Mouse (Mus musculus): ENCODE results near the gene Hoxd11. TPM values are rescaled to one million over a fixed set of nuclear protein-coding genes. Genes with fewer than 3 reads are reported as not detected.

The Hoxd11 gene
- total RNA-seq, 2 experiments from 2014 or later = 5.1 TPM; not detected in 1

DNA sequence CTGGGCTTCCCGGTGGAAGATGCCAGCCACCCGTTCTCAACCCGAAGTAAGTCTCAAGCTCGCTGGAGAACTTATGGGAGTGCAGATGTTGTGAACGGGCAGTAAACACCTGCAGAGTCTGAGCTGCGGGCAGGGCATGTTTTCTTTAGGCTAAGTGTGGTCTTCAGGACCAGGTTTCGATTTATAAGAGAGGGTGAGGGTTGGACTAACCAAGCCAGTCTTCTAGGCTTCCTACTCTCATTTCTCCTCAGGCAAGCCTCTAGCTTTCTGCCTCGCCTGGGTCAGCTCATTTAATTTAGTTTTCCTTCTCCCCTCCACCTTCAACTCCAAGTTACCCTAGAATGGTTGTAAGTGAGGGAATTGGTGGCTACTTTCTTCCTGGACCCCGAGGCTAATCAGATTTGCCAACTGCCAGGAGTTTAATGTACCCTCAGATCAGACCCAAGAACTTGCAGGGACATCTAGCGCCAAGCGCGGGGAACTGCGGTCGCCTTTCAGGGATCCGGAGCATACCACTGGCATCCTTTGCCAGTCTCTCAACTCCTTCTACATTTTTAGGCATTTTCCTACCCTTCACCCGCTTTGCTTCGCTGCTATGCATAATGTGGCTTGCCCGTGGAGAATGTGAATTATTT lies 15.9 kb upstream of the Hoxd11 start:
- DNase-seq (ENCODE audit: low spot score in 2 of 2) = no peak

DNA sequence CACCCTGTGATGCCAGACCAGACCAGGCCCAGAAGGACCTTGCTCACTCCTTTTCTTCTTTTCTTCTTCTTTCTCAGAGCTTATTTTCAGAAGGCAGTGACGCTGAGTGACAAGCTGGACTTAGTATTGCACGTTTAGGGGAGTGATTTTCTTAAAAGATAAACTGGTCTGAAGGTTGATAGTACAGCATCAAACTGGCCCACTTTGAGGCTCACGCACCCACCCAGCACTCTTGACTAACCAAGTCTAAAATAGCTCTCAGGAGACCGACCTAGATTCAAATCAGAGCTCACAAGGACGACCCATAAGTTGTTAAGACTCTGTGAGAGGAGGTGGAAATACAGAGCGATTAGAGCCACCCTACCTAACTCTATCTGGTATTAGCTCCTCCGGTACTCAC lies 12.9 kb upstream of the Hoxd11 start:
- no peak for DNase-seq (ENCODE audit: low spot score in 2 of 2)

GRCm38 (mm10) chr2:74667191-74667841 lies 12.0 kb upstream of the Hoxd11 start:
- DNase-seq (ENCODE audit: low spot score in 2 of 2) = no peak

DNA sequence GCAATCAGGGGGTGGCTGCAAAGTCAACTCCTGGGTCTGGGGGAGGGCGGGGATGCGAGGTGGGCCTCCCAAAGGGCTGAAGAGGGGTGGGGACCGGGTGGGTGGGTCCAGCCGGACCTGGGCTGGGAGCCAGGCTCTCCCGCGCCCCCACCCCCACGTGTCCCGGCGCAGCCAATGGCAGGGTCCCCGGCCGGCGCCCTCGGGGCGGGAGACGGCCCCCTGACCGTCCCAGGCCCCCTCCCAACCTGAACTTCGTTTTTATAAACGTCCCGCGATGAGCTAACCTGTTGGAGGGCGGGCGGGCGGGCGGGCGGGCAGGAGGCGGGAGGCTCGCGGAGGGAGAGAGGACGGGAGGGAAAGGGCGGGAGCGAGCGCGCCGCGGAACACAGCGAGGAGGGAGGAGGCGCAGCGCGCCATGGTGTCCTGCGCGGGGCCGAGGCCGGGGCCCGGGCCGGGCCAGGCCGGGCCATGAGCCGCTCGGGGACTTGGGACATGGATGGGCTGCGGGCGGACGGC lies 11.5 kb upstream of the Hoxd11 start, which contains the start of gene Hoxd13:
TSS of gene Hoxd13 (plus strand) at position 469 of the 516 bp plus-strand sequence.
- no peak for DNase-seq (ENCODE audit: low spot score in 2 of 2)

DNA sequence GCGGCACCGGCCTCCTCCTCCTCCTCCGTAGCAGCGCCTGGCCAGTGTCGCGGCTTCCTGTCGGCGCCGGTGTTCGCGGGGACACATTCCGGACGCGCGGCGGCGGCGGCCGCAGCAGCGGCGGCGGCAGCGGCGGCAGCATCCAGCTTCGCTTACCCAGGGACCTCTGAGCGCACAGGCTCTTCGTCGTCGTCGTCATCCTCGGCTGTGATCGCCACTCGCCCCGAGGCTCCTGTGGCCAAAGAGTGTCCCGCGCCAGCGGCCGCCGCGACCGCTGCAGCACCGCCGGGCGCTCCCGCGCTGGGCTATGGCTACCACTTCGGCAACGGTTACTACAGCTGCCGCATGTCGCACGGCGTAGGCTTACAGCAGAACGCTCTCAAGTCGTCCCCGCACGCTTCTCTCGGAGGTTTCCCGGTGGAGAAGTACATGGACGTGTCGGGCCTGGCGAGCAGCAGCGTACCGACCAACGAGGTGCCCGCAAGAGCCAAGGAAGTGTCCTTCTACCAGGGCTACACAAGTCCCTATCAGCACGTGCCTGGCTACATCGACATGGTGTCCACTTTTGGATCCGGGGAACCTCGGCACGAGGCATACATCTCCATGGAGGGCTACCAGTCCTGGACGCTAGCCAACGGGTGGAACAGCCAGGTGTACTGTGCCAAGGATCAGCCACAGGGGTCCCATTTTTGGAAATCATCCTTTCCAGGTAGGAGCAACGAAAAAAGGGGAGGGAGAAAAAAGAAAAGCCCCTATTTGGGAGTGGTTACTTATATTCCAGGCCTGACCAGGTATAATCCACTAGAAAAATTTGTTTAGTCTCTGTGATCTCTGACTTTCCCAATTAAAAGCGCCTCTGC lies 10.8 kb upstream of the Hoxd11 start:
- DNase-seq (ENCODE audit: low spot score in 2 of 2) = no peak

GRCm38 (mm10) chr2:74669230-74669578 lies 10.2 kb upstream of the Hoxd11 start:
- DNase-seq (ENCODE audit: low spot score in 2 of 2) = no peak

GRCm38 (mm10) chr2:74669650-74670235 lies 9.6 kb upstream of the Hoxd11 start:
- DNase-seq (ENCODE audit: low spot score in 2 of 2) = no peak

DNA sequence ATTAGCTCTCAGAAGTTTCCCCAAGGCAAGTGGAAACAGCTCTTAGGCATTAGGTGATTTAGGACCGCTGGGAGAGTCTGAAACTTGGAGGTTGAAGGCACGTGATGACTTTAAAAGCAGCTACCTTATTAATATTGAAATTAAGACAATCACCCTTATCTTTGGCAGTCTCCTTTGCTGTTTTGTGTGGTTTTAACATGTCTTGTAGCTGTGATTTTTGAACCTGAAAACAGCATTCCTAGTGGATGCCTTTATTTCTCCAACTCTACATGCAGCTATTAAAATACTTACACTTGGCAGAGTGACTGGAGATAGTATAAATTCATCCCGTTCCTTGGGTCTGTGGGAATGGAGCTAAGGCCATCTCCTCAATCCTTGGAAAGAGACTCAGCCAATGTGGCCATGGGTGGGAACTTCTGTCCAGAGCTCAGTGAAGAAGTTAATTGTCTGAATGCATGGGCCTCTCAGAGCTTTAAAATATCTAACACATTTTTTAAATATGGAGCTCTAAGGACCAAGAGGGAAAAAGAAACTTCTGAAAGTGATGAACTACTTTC lies 8.6 kb upstream of the Hoxd11 start:
- DNase-seq (ENCODE audit: low spot score in 2 of 2) = no peak

DNA sequence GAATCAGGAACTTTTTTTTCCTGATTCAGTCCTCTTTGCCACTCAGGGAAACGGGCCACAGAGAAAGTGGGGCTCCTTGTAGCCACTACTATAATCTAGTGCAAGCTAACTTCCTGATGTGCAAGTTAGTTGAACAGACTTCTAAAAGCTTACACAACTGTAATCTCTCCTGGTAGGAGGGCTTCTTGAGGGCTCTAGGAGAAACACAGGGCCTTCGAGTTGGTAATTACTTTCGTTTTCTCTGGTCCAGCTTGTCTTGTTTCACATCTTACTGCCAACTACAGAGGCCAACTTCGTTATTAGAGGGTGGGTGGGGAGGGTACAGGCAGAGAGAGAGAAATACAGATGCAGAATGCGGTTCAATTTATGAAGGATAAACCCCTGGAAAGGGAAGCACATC lies 7.5 kb upstream of the Hoxd11 start:
- DNase-seq (ENCODE audit: low spot score in 2 of 2) = no peak

DNA sequence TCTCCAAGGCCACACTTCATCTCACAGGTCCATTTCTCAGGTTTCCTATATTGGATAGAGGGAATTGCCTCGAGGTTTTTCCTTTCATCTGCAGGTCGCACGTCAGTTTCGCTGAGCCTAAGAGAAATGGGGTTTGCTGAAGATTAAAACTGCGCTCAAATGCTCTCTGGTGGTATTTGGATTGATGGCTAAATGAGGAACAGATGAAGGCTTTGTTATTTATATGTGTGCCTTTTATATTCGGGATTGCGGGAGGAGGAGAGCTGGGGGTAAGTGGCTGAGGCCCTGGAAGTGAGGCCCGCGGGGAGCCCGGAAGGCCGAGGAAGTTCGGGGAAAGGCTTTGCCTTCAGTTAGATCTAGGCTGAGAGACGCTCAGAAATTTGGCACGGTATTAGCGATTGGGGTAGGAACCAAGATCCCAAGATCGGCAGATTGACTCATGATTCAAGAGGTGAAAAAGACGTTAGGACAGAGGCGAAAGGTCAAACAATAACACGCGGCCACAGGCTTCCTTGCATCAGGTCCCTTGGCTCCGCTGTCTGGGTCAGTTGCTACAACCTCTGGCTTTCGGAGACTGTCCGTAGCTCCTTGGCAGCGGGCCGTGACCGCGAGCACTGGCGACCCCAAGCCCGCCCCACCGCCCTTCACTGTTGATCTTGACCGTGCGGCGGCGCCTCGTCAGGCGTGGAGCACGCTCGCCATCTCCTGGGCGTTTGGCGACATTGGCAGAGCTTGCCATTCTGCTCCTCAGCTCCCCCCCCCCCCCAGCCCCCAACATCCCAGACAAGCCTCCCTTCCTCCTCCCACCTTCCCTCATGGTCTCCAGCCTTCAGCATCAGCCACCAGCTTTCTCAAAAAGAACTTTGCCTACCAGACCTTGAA lies 6.6 kb upstream of the Hoxd11 start:
- DNase-seq (ENCODE audit: low spot score in 2 of 2) = no peak

DNA sequence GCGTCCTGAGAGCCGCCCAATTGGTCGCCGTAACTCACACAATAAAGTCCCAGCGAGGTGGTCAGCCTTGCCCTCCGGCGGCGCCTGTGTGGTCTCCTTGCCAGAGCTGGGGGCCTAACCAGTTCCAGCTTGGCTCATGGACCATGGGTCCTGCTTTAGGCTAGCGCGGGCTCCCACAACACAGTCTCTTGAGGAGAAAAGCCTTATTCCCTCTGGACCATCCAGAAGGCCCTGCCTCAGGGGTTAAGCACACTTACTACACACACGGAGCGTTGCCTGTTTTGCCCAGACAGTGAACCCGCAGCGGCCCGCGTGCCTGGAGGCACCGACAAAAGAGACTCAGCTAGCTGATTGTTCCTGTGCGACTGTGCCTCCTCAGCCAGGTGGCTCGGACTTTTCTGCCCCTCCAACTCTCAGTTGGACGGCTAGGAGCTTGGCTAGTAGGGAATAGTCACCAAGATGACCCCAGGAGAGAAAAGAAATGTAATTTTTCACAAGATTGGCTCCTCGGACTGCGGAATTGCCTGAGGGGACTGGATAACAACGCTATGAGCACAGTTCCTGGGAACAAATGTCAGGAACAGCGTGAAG lies 5.4 kb upstream of the Hoxd11 start:
- DNase-seq (ENCODE audit: low spot score in 2 of 2) = no peak

DNA sequence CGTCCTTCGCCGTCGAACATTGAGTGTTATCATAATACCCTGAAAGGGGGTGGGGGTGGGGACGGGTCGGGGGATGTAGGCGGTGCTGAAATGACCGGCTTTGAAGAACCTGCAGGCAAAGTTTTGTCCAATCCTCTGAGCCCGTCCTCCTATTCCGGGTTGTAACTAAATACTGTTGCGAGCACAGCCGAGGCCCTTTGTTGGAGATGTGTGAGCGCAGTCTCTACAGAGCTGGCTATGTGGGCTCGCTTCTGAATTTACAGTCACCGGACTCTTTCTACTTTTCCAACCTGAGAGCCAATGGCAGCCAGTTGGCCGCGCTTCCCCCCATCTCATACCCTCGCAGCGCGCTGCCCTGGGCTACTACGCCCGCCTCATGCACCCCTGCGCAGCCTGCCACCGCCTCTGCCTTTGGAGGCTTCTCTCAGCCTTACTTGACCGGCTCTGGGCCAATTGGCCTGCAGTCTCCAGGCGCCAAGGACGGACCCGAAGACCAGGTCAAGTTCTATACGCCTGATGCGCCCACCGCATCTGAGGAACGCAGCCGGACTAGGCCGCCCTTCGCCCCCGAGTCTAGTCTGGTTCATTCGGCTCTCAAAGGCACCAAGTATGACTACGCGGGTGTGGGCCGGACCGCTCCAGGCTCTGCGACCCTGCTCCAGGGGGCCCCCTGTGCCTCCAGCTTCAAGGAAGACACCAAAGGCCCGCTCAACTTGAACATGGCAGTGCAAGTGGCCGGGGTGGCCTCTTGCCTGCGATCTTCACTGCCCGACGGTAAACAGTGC lies 4.3 kb upstream of the Hoxd11 start, which contains the start of gene Hoxd12:
TSS of gene Hoxd12 (plus strand) at position 133 of the 785 bp plus-strand sequence.
- DNase-seq (ENCODE audit: low spot score in 2 of 2) = no peak

- no peak for DNase-seq (ENCODE audit: low spot score in 2 of 2)
Measured at GRCm38 (mm10) chr2:74675666-74676282, 3.6 kb upstream of the Hoxd11 start.

- no peak for DNase-seq (ENCODE audit: low spot score in 2 of 2)
Measured at GRCm38 (mm10) chr2:74676376-74677052, 2.8 kb upstream of the Hoxd11 start.

DNA sequence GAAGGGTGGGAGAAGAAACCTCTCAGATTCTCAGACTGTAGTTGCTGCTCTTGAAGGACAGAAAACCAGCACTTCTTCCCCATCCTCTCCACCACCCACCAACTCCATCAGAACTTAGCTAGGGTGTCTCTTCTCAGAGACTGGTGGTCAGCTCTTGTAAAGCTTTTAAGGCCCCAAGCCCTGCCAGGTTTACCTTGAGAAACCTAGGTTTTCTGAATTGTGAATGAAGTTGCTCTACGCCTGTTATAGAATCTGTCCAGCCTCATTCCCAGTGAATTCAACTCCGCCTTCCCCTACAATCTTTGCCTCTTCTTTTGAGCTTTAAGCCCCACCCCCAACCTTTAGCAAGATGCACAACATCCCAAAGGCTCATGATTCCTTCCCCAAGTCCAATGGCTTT lies 2.3 kb upstream of the Hoxd11 start:
- DNase-seq (ENCODE audit: low spot score in 2 of 2) = no peak

GRCm38 (mm10) chr2:74679596-74679971 lies 227 bp downstream of the Hoxd11 start:
- no peak for DNase-seq (ENCODE audit: low spot score in 2 of 2)

DNA sequence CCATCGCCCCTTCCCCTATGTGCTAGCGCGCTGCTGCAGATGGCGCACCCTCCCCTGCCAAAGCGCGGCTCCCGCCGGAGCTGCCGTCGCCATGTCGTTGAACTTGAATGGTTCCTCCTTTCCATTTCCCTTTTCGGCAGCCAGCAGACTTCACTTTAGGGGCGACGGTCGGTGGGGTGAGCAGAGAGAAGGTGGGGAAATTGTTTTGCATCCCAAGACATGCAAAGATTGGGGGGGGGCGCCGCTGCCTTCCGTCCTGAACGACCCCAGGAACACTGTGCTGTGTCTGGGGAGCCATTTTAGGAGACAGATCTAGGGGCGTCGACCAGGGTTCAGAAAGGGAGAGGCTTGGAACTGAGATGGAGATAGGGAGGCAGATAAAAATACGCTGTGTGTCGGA lies 623 bp downstream of the Hoxd11 start:
- no peak for DNase-seq (ENCODE audit: low spot score in 2 of 2)
